In genomic region chr11:116579280-116579679, GRCm38 (mm10) we compare ENCODE assay signal across 15 mouse cellular contexts. TPM values are rescaled to one million over a fixed set of nuclear protein-coding genes. Genes with fewer than 3 reads are reported as not detected.
DNase-seq lines count a peak whose midpoint lies in the region; ATAC-seq and TF ChIP-seq lines count a peak whose summit lies in the region.
"Had no signal": no experiment of that assay in that cellular context is flagged by ENCODE, and none has a peak within 500 bp of the region (broad histone marks: within the 10 kb centered on the region; RNA-seq: fewer than 3 reads in every experiment).

No protein-coding gene starts in this region.

- no peak for ATAC-seq in heart, embryonic 12.5 days (ENCODE audit: insufficient number of reproducible peaks, low FRiP score)
- no peak for ATAC-seq in limb, embryonic 13.5 days (ENCODE audit: low FRiP score, low read depth)
- no peak for ATAC-seq in neural tube, embryonic 15.5 days (ENCODE audit: low FRiP score)

- intact Hi-C loops in heart, postnatal 14 days (cut with DNase I), result no loop called here

- H3K4me1 ChIP-seq in heart, embryonic 12.5 days (replicated peaks), result peaks cover 45% of the 10 kb centered on the region
- H3K4me1 ChIP-seq in testis, adult 2 months (ENCODE audit: control insufficient read depth, insufficient read depth, low read length), result peaks cover 12% of the 10 kb centered on the region
- peaks cover 54% of the 10 kb centered on the region for H3K4me1 ChIP-seq in limb, embryonic 13.5 days
- H3K4me1 ChIP-seq in neural tube, embryonic 15.5 days, result peaks cover 63% of the 10 kb centered on the region

- 0 out of 2 replicates have a peak overlapping the region, but pooled peaks have one; percentile 83 for H3K4me3 ChIP-seq in heart, embryonic 12.5 days
- H3K4me3 ChIP-seq in testis, adult 2 months (ENCODE audit: control insufficient read depth, low read depth, low read length), result peak overlapping the region; percentile 1; the same call in 1 of the 2 replicates
- H3K4me3 ChIP-seq in limb, embryonic 13.5 days, result no peak overlapping the region
- peak overlapping the region; percentile 98; the same call in 1 of the 2 replicates for H3K4me3 ChIP-seq in neural tube, embryonic 15.5 days (replicated peaks)

- H3K27ac ChIP-seq in heart, embryonic 12.5 days (ENCODE audit: poor library complexity, severe bottlenecking), result 0 out of 2 replicates have a peak overlapping the region, but pooled peaks have one; percentile 22
- H3K27ac ChIP-seq in testis, adult 2 months (ENCODE audit: control insufficient read depth, insufficient read depth, low read depth, low read length), result no peak overlapping the region
- H3K27ac ChIP-seq in limb, embryonic 13.5 days, result no peak overlapping the region
- H3K27ac ChIP-seq in neural tube, embryonic 15.5 days (replicated peaks), result no peak overlapping the region
- H3K27ac ChIP-seq: kidney, embryonic 15.5 days had no signal

- no peaks in the 10 kb centered on the region for H3K36me3 ChIP-seq in heart, embryonic 12.5 days
- no peaks in the 10 kb centered on the region; the same call in 1 of the 2 replicates for H3K36me3 ChIP-seq in testis, adult 2 months (ENCODE audit: control insufficient read depth, insufficient read depth, low read length)
- H3K36me3 ChIP-seq in limb, embryonic 13.5 days, result no peaks in the 10 kb centered on the region
- no peaks in the 10 kb centered on the region for H3K36me3 ChIP-seq in neural tube, embryonic 15.5 days
- H3K36me3 ChIP-seq: kidney, embryonic 15.5 days had no signal

- H3K9me3 ChIP-seq in heart, embryonic 12.5 days (replicated peaks), result no peaks in the 10 kb centered on the region
- no peaks in the 10 kb centered on the region for H3K9me3 ChIP-seq in limb, embryonic 13.5 days
- H3K9me3 ChIP-seq in neural tube, embryonic 15.5 days (replicated peaks), result no peaks in the 10 kb centered on the region
- H3K9me3 ChIP-seq: kidney, embryonic 15.5 days had no signal

- DNase-seq in heart, postnatal 14 days, result no peak
- DNase-seq in testis, postnatal 14 days (ENCODE audit: low spot score), result no peak
- no peak for DNase-seq in frontal cortex, postnatal 10 days (ENCODE audit: low spot score in 2 of 2)
- no peak for DNase-seq in layer of hippocampus, adult 8-10 months (ENCODE audit: low spot score in 2 of 2)
- DNase-seq: heart, postnatal 4 days had no signal

- H3K9ac ChIP-seq in heart, embryonic 12.5 days, result no peak overlapping the region
- no peak overlapping the region for H3K9ac ChIP-seq in limb, embryonic 13.5 days
- no peak overlapping the region for H3K9ac ChIP-seq in neural tube, embryonic 15.5 days (replicated peaks)
- H3K9ac ChIP-seq: kidney, embryonic 15.5 days had no signal

- 94% methylated on average over 3 of the region's 3 CpGs for WGBS in heart, embryonic 12.5 days
- 95% methylated on average over 3 of the region's 3 CpGs for WGBS in limb, embryonic 13.5 days
- WGBS in neural tube, embryonic 15.5 days, result 88% methylated on average over 3 of the region's 3 CpGs

- no peak for TF ChIP-seq CTCF in testis, adult 2 months (IDR thresholded peaks at IDR 0.05; ENCODE audit: control insufficient read depth, insufficient read depth, insufficient replicate concordance, low read depth, low read length)

- H3K4me2 ChIP-seq in heart, embryonic 12.5 days, result peak overlapping the region; percentile 20; the same call in 1 of the 2 replicates
- H3K4me2 ChIP-seq in limb, embryonic 13.5 days (replicated peaks), result peak overlapping the region; percentile 84; the same call in 1 of the 2 replicates
- H3K4me2 ChIP-seq in neural tube, embryonic 15.5 days, result peak overlapping the region; percentile 70

- TF ChIP-seq POLR2A in testis, adult 2 months (IDR thresholded peaks at IDR 0.05; ENCODE audit: control insufficient read depth, low read depth, low read length), result no peak

- no peaks in the 10 kb centered on the region for H3K27me3 ChIP-seq in heart, embryonic 12.5 days (replicated peaks)
- H3K27me3 ChIP-seq in testis, adult 2 months (ENCODE audit: control insufficient read depth, insufficient read depth, low read length), result no peaks in the 10 kb centered on the region
- no peaks in the 10 kb centered on the region for H3K27me3 ChIP-seq in limb, embryonic 13.5 days
- no peaks in the 10 kb centered on the region for H3K27me3 ChIP-seq in neural tube, embryonic 15.5 days (replicated peaks)
- H3K27me3 ChIP-seq: kidney, embryonic 15.5 days had no signal

RNA-seq across cellular contexts. Expression of gene Ube2o, which starts 2.0 kb away (rescaled TPM):
- 18.1 and 19.9 TPM in 2 replicates for polyA plus RNA-seq in heart, embryonic 12.5 days (2016; fragmentation: Nextera tagmentation; extraction: Ambion mirVana)
- total RNA-seq in heart, postnatal 14 days (2021), result 10 to 100 TPM; 43.3 to 49.2 TPM
- polyA plus RNA-seq in testis, adult 2 months (2012; rRNA removed), result 31.6 and 34.8 TPM in 2 replicates
- 10.3 and 12.1 TPM in 2 replicates for polyA plus RNA-seq in limb, embryonic 13.5 days (2015; fragmentation: Nextera tagmentation; extraction: Ambion mirVana)
- 19.2 and 32.4 TPM in 2 replicates for polyA plus RNA-seq in neural tube, embryonic 15.5 days (2015; fragmentation: Nextera tagmentation; extraction: Ambion mirVana)
- total RNA-seq in layer of hippocampus, adult 8-10 months (2022), result 100 to 1,000 TPM in 1 of 4 experiments, 10 to 100 TPM in 3; 96.8 to 110 (median 98.8) TPM

RNA-seq across cellular contexts. Expression of gene Aanat, which starts 7.0 kb away (rescaled TPM):
- polyA plus RNA-seq in heart, embryonic 12.5 days (2016; fragmentation: Nextera tagmentation; extraction: Ambion mirVana), result not detected in 2 replicates
- total RNA-seq in heart, postnatal 14 days (2021), result not detected
- polyA plus RNA-seq in testis, adult 2 months (2012; rRNA removed), result 0.23 and 0.45 TPM in 2 replicates
- polyA plus RNA-seq in limb, embryonic 13.5 days (2015; fragmentation: Nextera tagmentation; extraction: Ambion mirVana), result not detected in 2 replicates
- polyA plus RNA-seq in neural tube, embryonic 15.5 days (2015; fragmentation: Nextera tagmentation; extraction: Ambion mirVana), result 0.34 and 0.49 TPM in 2 replicates
- 1 to 10 TPM in 3 of 4 experiments, under 1 TPM in 1; 0.57 to 3.9 (median 1.4) TPM for total RNA-seq in layer of hippocampus, adult 8-10 months (2022)
- total RNA-seq: adrenal gland, adult 18-20 months; heart, postnatal 4 days had no signal
- polyA plus RNA-seq: gonadal fat pad, adult 2 months; kidney, embryonic 15.5 days; lung, embryonic 16.5 days; small intestine, adult 2 months; stomach, embryonic 16.5 days had no signal

RNA-seq across cellular contexts. Expression of gene Rhbdf2, which starts 47.5 kb away (rescaled TPM):
- polyA plus RNA-seq in heart, embryonic 12.5 days (2016; fragmentation: Nextera tagmentation; extraction: Ambion mirVana), result 7.5 and 8.1 TPM in 2 replicates
- 10 to 100 TPM; 15.1 to 15.3 TPM for total RNA-seq in heart, postnatal 14 days (2021)
- 6.3 and 7.5 TPM in 2 replicates for polyA plus RNA-seq in testis, adult 2 months (2012; rRNA removed)
- polyA plus RNA-seq in limb, embryonic 13.5 days (2015; fragmentation: Nextera tagmentation; extraction: Ambion mirVana), result 4.0 and 5.1 TPM in 2 replicates
- 1.4 and 4.0 TPM in 2 replicates for polyA plus RNA-seq in neural tube, embryonic 15.5 days (2015; fragmentation: Nextera tagmentation; extraction: Ambion mirVana)
- 1 to 10 TPM; 1.1 to 2.5 (median 1.8) TPM for total RNA-seq in layer of hippocampus, adult 8-10 months (2022)

RNA-seq across cellular contexts. Expression of gene Sphk1, which starts 48.6 kb away (rescaled TPM):
- polyA plus RNA-seq in heart, embryonic 12.5 days (2016; fragmentation: Nextera tagmentation; extraction: Ambion mirVana), result 1.6 and 2.1 TPM in 2 replicates
- total RNA-seq in heart, postnatal 14 days (2021), result 1 to 10 TPM; 2.6 to 2.7 TPM
- polyA plus RNA-seq in testis, adult 2 months (2012; rRNA removed), result 3.3 and 4.2 TPM in 2 replicates
- 2.3 and 2.9 TPM in 2 replicates for polyA plus RNA-seq in limb, embryonic 13.5 days (2015; fragmentation: Nextera tagmentation; extraction: Ambion mirVana)
- 2.8 and 4.5 TPM in 2 replicates for polyA plus RNA-seq in neural tube, embryonic 15.5 days (2015; fragmentation: Nextera tagmentation; extraction: Ambion mirVana)
- 1 to 10 TPM; 2.8 to 3.6 (median 2.9) TPM for total RNA-seq in layer of hippocampus, adult 8-10 months (2022)

Comparison
In these comparisons a context has a peak if more than half of its experiments do, and no peak if none do; other contexts are left out.
1. H3K4me2 ChIP-seq: peak in every context shown above with its lines; median percentile 84 in limb, embryonic 13.5 days; 70 in neural tube, embryonic 15.5 days; 20 in heart, embryonic 12.5 days.